Mouse (Mus musculus) liver, embryonic 14.5 days (tissue): Measurements from ENCODE around the gene Tbx6. TPM values are rescaled to one million over a fixed set of nuclear protein-coding genes. Genes with fewer than 3 reads are reported as not detected.

Source experiments
- ATAC-seq: fragments of 200-750 bp; cut with Nextera tagmentation; 2 replicates; pipeline ENCODE4 v1.8.0; 2017; ENCODE audit warnings: moderate number of reproducible peaks, mild to moderate bottlenecking, moderate library complexity; ENCODE audit not compliant: insufficient read depth
- DNase-seq, 3 experiments: peaks; one replicate each; pipeline ENCODE4 v3.0.0-alpha.2; 2012 to 2013; ENCODE audit warnings: low read depth in 3 of 3, low spot score in 3 of 3
- H3K27ac ChIP-seq: fragments of 300-500 bp; sonication (generic); 2 replicates; pipeline ENCODE4 v1.5.1; 2014; ENCODE audit warnings: moderate library complexity, mild to moderate bottlenecking, control low read depth, inconsistent platforms
- H3K27me3 ChIP-seq: fragments of 300-500 bp; sonication (generic); 2 replicates; pipeline ENCODE4 v1.6.1; 2014; ENCODE audit warnings: mild to moderate bottlenecking, low read length, moderate library complexity; ENCODE audit not compliant: control insufficient read depth, insufficient read depth
- H3K36me3 ChIP-seq: fragments of 300-500 bp; sonication (generic); replicated peaks from 2 replicates; pipeline ENCODE4 v1.6.1; 2014; ENCODE audit warnings: low read depth; ENCODE audit not compliant: control insufficient read depth, insufficient read depth
- H3K4me1 ChIP-seq, 2 experiments: fragments of 200-500 bp in 1 of 2; fragments of 300-500 bp in 1 of 2; sonication (generic) in 1 of 2; replicated peaks; 2 replicates each; pipeline ENCODE4 v1.6.1; 2012 to 2014; ENCODE audit warnings: antibody characterized with exemption in 1 of 2, inconsistent platforms in 1 of 2, low read length in 1 of 2; ENCODE audit not compliant: control insufficient read depth in 2 of 2, insufficient read depth in 2 of 2
- H3K4me2 ChIP-seq: fragments of 300-500 bp; sonication (generic); 2 replicates; pipeline ENCODE4 v1.6.1; 2014; ENCODE audit warnings: low read depth, mild to moderate bottlenecking, control low read depth, moderate library complexity
- H3K4me3 ChIP-seq, 2 experiments: fragments of 200-500 bp in 1 of 2; fragments of 300-500 bp in 1 of 2; sonication (generic) in 1 of 2; 2 replicates each; pipeline ENCODE4 v1.5.1; 2012 to 2014; ENCODE audit warnings: low read depth in 2 of 2, low read length in 2 of 2, mild to moderate bottlenecking in 2 of 2, control low read depth in 1 of 2, inconsistent platforms in 1 of 2, moderate library complexity in 1 of 2; ENCODE audit not compliant: insufficient read depth in 1 of 2
- H3K9ac ChIP-seq: fragments of 300-500 bp; sonication (generic); replicated peaks from 2 replicates; pipeline ENCODE4 v1.6.1; 2014; ENCODE audit warnings: mild to moderate bottlenecking, control low read depth, moderate library complexity
- H3K9me3 ChIP-seq: fragments of 300-500 bp; sonication (generic); 2 replicates; pipeline ENCODE4 v1.6.1; 2016; ENCODE audit warnings: low read length, mixed read lengths; ENCODE audit not compliant: control insufficient read depth
- CTCF ChIP-seq: IDR thresholded peaks from 2 replicates; pipeline ENCODE4 v1.5.1; 2016; ENCODE audit warnings: antibody characterized with exemption, low read depth, control low read depth
- EP300 ChIP-seq: IDR thresholded peaks from 2 replicates; pipeline ENCODE4 v1.6.1; 2016; ENCODE audit warnings: antibody characterized with exemption, low read depth
- WGBS: fragments of 180-500 bp; shearing (Covaris S2); extraction: QIAGEN DNeasy Blood & Tissue Kit; methylation state at CpG from one replicate; pipeline ENCODE4 v1.1.7; 2014; ENCODE audit not compliant: insufficient replicate concordance; 5-methylcytosine and 5-hydroxymethylcytosine counted together
- polyA plus RNA-seq, 2 experiments: library from polyadenylated mRNA; depleted of rRNA in 1 of 2; stranded (reverse) in 1 of 2; unstranded in 1 of 2; fragments of >200 nt; fragmentation: Nextera tagmentation in 1 of 2; extraction: Ambion mirVana in 1 of 2; gene quantifications; 2 replicates each; pipeline versions ENCODE4 v1.2.1 to v1.2.3; 2012 to 2014

Gene Tbx6
- polyA plus RNA-seq, 2 experiments: 0.43 to 1.3 TPM

DNA sequence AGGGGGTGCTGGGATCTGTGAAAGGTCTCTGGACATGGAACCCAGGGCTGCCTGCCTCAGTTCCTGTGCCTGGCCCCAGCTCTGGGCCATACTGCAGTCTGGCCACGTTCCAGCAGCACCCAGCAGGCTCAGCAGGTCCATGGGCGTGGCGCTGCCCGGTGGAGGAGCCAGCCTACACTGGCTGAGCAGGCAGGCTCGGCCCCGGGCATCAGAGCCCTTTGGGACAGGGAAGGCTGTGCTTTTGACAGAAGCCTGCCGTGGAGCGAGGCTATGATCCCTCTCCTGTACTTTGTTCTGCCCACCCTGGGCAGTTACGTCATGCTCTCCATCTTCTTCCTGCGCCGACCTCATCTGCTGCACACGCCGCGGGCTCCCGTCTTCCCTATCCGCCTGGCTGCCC, 15.1 kb upstream of the Tbx6 start, which contains the start of gene Gdpd3:
TSS of gene Gdpd3 (plus strand) at position 134 of the 400 bp plus-strand sequence.
- H3K9me3 ChIP-seq: no peaks in the 10 kb centered on the region
- WGBS: 77% methylated on average over 16 of the region's 16 CpGs
- no peak within 1 kb of the TSS for H3K27ac ChIP-seq
- ATAC-seq: no peak
- H3K4me3 ChIP-seq: no peak within 1 kb of the TSS
- peaks cover 5 to 27% of the 10 kb centered on the region in 2 experiments; a peak in 3 of 4 replicates for H3K4me1 ChIP-seq
- H3K27me3 ChIP-seq: no peaks in the 10 kb centered on the region
- no peak within 1 kb of the TSS for H3K4me2 ChIP-seq
- peaks cover 2% of the 10 kb centered on the region; the same call in 1 of the 2 replicates for H3K36me3 ChIP-seq
- no peak for DNase-seq
- no peak within 1 kb of the TSS for H3K9ac ChIP-seq
- TF ChIP-seq EP300: no peak
- no peak for TF ChIP-seq CTCF

DNA sequence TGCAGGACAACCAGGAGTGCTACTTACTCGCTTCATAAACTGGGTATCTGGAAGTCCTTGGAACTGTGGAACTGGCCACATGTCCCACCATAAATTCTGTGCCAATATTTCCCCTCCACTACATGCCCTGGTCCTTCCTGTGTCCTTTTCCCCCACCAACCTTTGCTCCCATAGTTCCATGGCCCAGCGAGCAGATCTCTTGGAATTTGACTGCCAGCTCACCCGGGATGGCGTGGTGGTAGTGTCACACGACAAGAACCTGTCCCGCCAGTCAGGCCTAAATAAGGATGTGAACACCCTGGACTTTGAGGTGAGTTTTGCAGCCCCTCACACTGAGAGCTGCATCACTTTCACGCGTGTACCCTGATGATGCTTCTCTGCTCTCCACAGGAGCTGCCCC, 14.3 kb upstream of the Tbx6 start:
- Histone ChIP-seq H3K4me1 (peaks cover 0 to 19% of the 10 kb centered on the region in 2 experiments; a peak in 2 of 4 replicates), H3K4me2 (no peak overlapping the region), H3K36me3 (peaks cover 2% of the 10 kb centered on the region; the same call in 1 of the 2 replicates), H3K27ac (no peak overlapping the region), H3K9me3 (no peaks in the 10 kb centered on the region), H3K27me3 (no peaks in the 10 kb centered on the region), H3K4me3 (no peak overlapping the region), H3K9ac (no peak overlapping the region)
- DNase-seq: no peak
- no peak for ATAC-seq
- TF ChIP-seq CTCF: no peak
- no peak for TF ChIP-seq EP300
- WGBS: 81% methylated on average over 8 of the region's 8 CpGs

DNA sequence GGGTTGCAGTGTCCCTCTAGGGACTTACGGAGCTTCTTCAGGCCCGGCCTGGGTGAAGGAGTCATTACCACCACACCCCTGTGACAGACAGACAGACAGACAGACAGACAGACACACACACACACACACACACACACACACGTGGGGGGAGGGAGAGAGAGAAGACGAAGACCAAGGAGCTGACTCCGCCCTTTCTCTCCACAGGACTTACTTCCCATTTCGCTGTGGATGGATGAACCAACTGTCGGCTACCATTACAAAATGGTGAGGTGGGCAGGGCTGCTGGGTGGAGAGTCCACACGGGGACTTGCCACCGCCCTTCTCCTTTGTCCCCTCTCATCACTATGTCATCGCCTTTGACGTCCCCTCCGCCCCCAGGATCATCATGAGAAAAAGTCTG, 10.5 kb upstream of the Tbx6 start:
- H3K27ac ChIP-seq: no peak overlapping the region
- H3K4me3 ChIP-seq: no peak overlapping the region
- ATAC-seq: no peak
- no peak for DNase-seq
- 48% methylated on average over 12 of the region's 12 CpGs for WGBS
- H3K4me1 ChIP-seq: peaks cover 0 to 13% of the 10 kb centered on the region in 2 experiments; a peak in 3 of 4 replicates
- H3K9ac ChIP-seq: no peak overlapping the region
- TF ChIP-seq CTCF (no peak), EP300 (no peak)
- H3K36me3 ChIP-seq: peaks cover 2% of the 10 kb centered on the region; the same call in 1 of the 2 replicates
- no peaks in the 10 kb centered on the region for H3K9me3 ChIP-seq
- no peak overlapping the region for H3K4me2 ChIP-seq
- no peaks in the 10 kb centered on the region for H3K27me3 ChIP-seq

DNA sequence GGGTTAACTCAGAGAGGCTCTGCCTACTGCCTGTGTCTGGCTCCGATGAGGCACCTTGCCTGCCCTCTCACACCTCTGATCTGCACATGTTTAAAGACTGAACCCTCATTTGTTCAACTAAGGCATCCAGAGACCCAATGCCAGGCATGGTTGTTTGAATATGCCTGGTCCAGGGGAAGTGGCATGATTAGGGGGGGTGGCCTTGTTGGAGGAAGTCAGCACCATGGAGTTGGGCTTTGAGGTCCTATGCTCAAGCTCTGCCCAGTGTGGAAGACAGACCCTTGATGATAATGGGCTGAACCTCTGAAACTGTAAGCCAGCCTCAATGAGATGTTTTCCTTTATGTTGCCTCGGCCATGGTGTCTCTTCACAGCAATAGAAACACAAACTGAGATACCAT, 7.9 kb upstream of the Tbx6 start:
- Histone ChIP-seq H3K27ac (no peak overlapping the region), H3K9ac (no peak overlapping the region), H3K4me3 (no peak overlapping the region), H3K27me3 (no peaks in the 10 kb centered on the region), H3K4me1 (peaks cover 0 to 22% of the 10 kb centered on the region in 2 experiments), H3K36me3 (peaks cover 6% of the 10 kb centered on the region), H3K4me2 (no peak overlapping the region), H3K9me3 (no peaks in the 10 kb centered on the region)
- 70% methylated on average over 2 of the region's 2 CpGs for WGBS
- no peak for ATAC-seq
- no peak for DNase-seq
- TF ChIP-seq CTCF: no peak
- no peak for TF ChIP-seq EP300

DNA sequence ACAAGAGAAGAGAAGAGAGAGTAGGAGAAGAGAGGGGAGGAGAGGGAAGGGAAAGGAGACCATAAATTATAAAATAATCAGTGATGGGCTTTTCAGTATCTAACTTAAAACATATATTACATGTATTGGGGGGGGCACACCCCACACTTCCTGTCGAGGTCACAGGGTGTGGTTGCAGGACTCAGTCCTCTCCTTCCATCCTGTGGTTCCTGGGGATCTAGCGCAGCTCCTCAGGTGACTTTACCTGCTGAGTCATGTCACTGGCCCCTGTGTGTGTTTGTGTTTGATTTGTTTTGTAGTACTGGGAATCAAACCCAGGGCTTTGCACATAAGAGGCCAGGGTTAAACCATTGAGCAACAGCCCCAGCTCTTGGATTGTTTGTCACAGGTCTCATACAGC, 6.8 kb upstream of the Tbx6 start:
- no peak overlapping the region for H3K9ac ChIP-seq
- H3K4me1 ChIP-seq: peaks cover 0 to 22% of the 10 kb centered on the region in 2 experiments
- TF ChIP-seq CTCF: no peak
- TF ChIP-seq EP300: no peak
- 31% methylated on average over 2 of the region's 2 CpGs for WGBS
- DNase-seq: no peak
- ATAC-seq: no peak
- no peak overlapping the region for H3K4me2 ChIP-seq
- no peaks in the 10 kb centered on the region for H3K9me3 ChIP-seq
- peaks cover 7% of the 10 kb centered on the region for H3K36me3 ChIP-seq
- H3K4me3 ChIP-seq: no peak overlapping the region
- H3K27me3 ChIP-seq: no peaks in the 10 kb centered on the region
- H3K27ac ChIP-seq: no peak overlapping the region
